Mouse (Mus musculus): ENCODE measurements around the gene Gm7534. TPM values are rescaled to one million over a fixed set of nuclear protein-coding genes. Genes with fewer than 3 reads are reported as not detected.

The Gm7534 gene
- polyA plus RNA-seq, 1 experiment, result not detected

GRCm38 (mm10) chr4:134234876-134235275, 32.1 kb upstream of the Gm7534 start:
- no peak for TF ChIP-seq GATA1 (IDR thresholded peaks at IDR 0.05; ENCODE audit: low read length)

- no peak for TF ChIP-seq GATA1 (IDR thresholded peaks at IDR 0.05; ENCODE audit: low read length)
Measured at GRCm38 (mm10) chr4:134230431-134230830, 27.6 kb upstream of the Gm7534 start.

- no peak for TF ChIP-seq GATA1 (IDR thresholded peaks at IDR 0.05; ENCODE audit: low read length)
Measured at GRCm38 (mm10) chr4:134227194-134227593, 24.4 kb upstream of the Gm7534 start, which contains the start of gene Catsper4. Catsper4 (minus strand) TSS chr4:134227383.

- TF ChIP-seq GATA1 (IDR thresholded peaks at IDR 0.05; ENCODE audit: low read length), result no peak
Measured at GRCm38 (mm10) chr4:134222793-134223600, 20.2 kb upstream of the Gm7534 start.

GRCm38 (mm10) chr4:134206488-134207053, 3.8 kb upstream of the Gm7534 start:
- TF ChIP-seq GATA1 (IDR thresholded peaks at IDR 0.05; ENCODE audit: low read length), result no peak

- TF ChIP-seq GATA1 (IDR thresholded peaks at IDR 0.05; ENCODE audit: low read length), result no peak
Measured at GRCm38 (mm10) chr4:134203340-134203896, 614 bp upstream of the Gm7534 start.

GRCm38 (mm10) chr4:134199371-134199770, 3.4 kb downstream of the Gm7534 start:
- no peak for TF ChIP-seq GATA1 (IDR thresholded peaks at IDR 0.05; ENCODE audit: low read length)

- no peak for TF ChIP-seq GATA1 (IDR thresholded peaks at IDR 0.05; ENCODE audit: low read length)
Measured at GRCm38 (mm10) chr4:134186268-134186667, 16.5 kb downstream of the Gm7534 start.

- no peak for TF ChIP-seq GATA1 (IDR thresholded peaks at IDR 0.05; ENCODE audit: low read length)
Measured at GRCm38 (mm10) chr4:134185569-134185968, 17.2 kb downstream of the Gm7534 start.

GRCm38 (mm10) chr4:134183711-134184110, 19.1 kb downstream of the Gm7534 start:
- TF ChIP-seq GATA1 (IDR thresholded peaks at IDR 0.05; ENCODE audit: low read length), result no peak

GRCm38 (mm10) chr4:134181825-134182224, 21.0 kb downstream of the Gm7534 start:
- no peak for TF ChIP-seq GATA1 (IDR thresholded peaks at IDR 0.05; ENCODE audit: low read length)

- no peak for TF ChIP-seq GATA1 (IDR thresholded peaks at IDR 0.05; ENCODE audit: low read length)
Measured at GRCm38 (mm10) chr4:134181112-134181511, 21.7 kb downstream of the Gm7534 start.

GRCm38 (mm10) chr4:134172391-134172790, 30.4 kb downstream of the Gm7534 start:
- no peak for TF ChIP-seq GATA1 (IDR thresholded peaks at IDR 0.05; ENCODE audit: low read length)

GRCm38 (mm10) chr4:134166906-134167305, 35.9 kb downstream of the Gm7534 start:
- no peak for TF ChIP-seq GATA1 (IDR thresholded peaks at IDR 0.05; ENCODE audit: low read length)

GRCm38 (mm10) chr4:134165548-134166465, 37.0 kb downstream of the Gm7534 start:
- TF ChIP-seq GATA1 (IDR thresholded peaks at IDR 0.05; ENCODE audit: low read length), result no peak

Measured in G1E-ER4 (cell line).